In genomic region chr17:47937926-47938600, GRCm38 (mm10) we compare ENCODE assay signal across 17 mouse cellular contexts. TPM values are rescaled to one million over a fixed set of nuclear protein-coding genes. Genes with fewer than 3 reads are reported as not detected.
DNase-seq lines count a peak whose midpoint lies in the region; ATAC-seq lines count a peak whose summit lies in the region.
"Had no signal": no experiment of that assay in that cellular context is flagged by ENCODE, and none has a peak within 500 bp of the region (broad histone marks: within the 10 kb centered on the region; RNA-seq: fewer than 3 reads in every experiment).

No protein-coding gene starts in this region.

- ATAC-seq in forebrain, embryonic 11.5 days (replicated peaks; ENCODE audit: low FRiP score) = no peak
- no peak for ATAC-seq in forebrain, embryonic 15.5 days (replicated peaks)
- ATAC-seq in intestine, embryonic 15.5 days = no peak
- ATAC-seq: forebrain, embryonic 14.5 days had no signal

- 18% methylated on average over 10 of the region's 10 CpGs for WGBS in forebrain, embryonic 11.5 days
- WGBS in forebrain, embryonic 15.5 days = 17% methylated on average over 10 of the region's 10 CpGs
- 65% methylated on average over 10 of the region's 10 CpGs for WGBS in intestine, embryonic 15.5 days

- 0 out of 2 replicates have a peak overlapping the region, but pooled peaks have one; percentile 13 for H3K9ac ChIP-seq in forebrain, embryonic 11.5 days (ENCODE audit: low read length)
- H3K9ac ChIP-seq in forebrain, embryonic 15.5 days (replicated peaks) = no peak overlapping the region
- no peak overlapping the region for H3K9ac ChIP-seq in intestine, embryonic 15.5 days
- H3K9ac ChIP-seq: heart, embryonic 13.5 days; hindbrain, embryonic 15.5 days had no signal

- no peak overlapping the region for H3K4me2 ChIP-seq in forebrain, embryonic 11.5 days (ENCODE audit: low read depth, low read length, severe bottlenecking)
- H3K4me2 ChIP-seq in forebrain, embryonic 15.5 days (replicated peaks) = no peak overlapping the region
- no peak overlapping the region for H3K4me2 ChIP-seq in intestine, embryonic 15.5 days (replicated peaks)
- H3K4me2 ChIP-seq: heart, embryonic 13.5 days; hindbrain, embryonic 15.5 days had no signal

- 0 out of 2 replicates have a peak, but pooled peaks cover 2% of the 10 kb centered on the region for H3K4me1 ChIP-seq in forebrain, embryonic 11.5 days (replicated peaks; ENCODE audit: control insufficient read depth, insufficient read depth, low read length)
- peaks cover 1% of the 10 kb centered on the region; the same call in 1 of the 2 replicates for H3K4me1 ChIP-seq in forebrain, embryonic 15.5 days
- peaks cover 8% of the 10 kb centered on the region; the same call in 1 of the 2 replicates for H3K4me1 ChIP-seq in intestine, embryonic 15.5 days (replicated peaks)
- H3K4me1 ChIP-seq: hindbrain, embryonic 15.5 days had no signal

- DNase-seq in forebrain, embryonic 11.5 days (ENCODE audit: low spot score) = no peak
- DNase-seq in A20 (ENCODE audit: low read depth, low spot score) (peak; percentile 56), ZHBTc4 (ENCODE audit: low read depth, low spot score) (peak; percentile 72)
- DNase-seq in gonadal fat pad, adult 2 months (ENCODE audit: low read depth) = peak; percentile 90
- no peak for DNase-seq in right cerebral cortex, postnatal 25 days
- DNase-seq: adrenal gland, postnatal 25 days; cerebellum, adult 2 months; cerebellum, postnatal 10 days; gastrocnemius, postnatal 36 days; heart, adult 2 months; heart, postnatal 36 days; kidney, adult 11 months had no signal

- H3K27ac ChIP-seq in forebrain, embryonic 11.5 days (ENCODE audit: low read depth, low read length) = no peak overlapping the region
- no peak overlapping the region for H3K27ac ChIP-seq in forebrain, embryonic 15.5 days (replicated peaks)
- H3K27ac ChIP-seq in intestine, embryonic 15.5 days = no peak overlapping the region
- H3K27ac ChIP-seq: heart, adult 2 months; heart, embryonic 13.5 days; hindbrain, embryonic 15.5 days had no signal

- no peaks in the 10 kb centered on the region for H3K36me3 ChIP-seq in forebrain, embryonic 11.5 days (ENCODE audit: control insufficient read depth, insufficient read depth, low read length)
- no peaks in the 10 kb centered on the region for H3K36me3 ChIP-seq in forebrain, embryonic 15.5 days
- H3K36me3 ChIP-seq in intestine, embryonic 15.5 days = no peaks in the 10 kb centered on the region
- H3K36me3 ChIP-seq: heart, embryonic 13.5 days; hindbrain, embryonic 15.5 days had no signal

- no peak overlapping the region for H3K4me3 ChIP-seq in forebrain, embryonic 11.5 days (ENCODE audit: low read depth, low read length)
- no peak overlapping the region for H3K4me3 ChIP-seq in forebrain, embryonic 15.5 days
- H3K4me3 ChIP-seq in intestine, embryonic 15.5 days (replicated peaks) = no peak overlapping the region
- H3K4me3 ChIP-seq: heart, adult 2 months; heart, embryonic 13.5 days; hindbrain, embryonic 15.5 days had no signal

- H3K9me3 ChIP-seq in forebrain, embryonic 11.5 days (ENCODE audit: control insufficient read depth, low read length) = no peaks in the 10 kb centered on the region
- no peaks in the 10 kb centered on the region for H3K9me3 ChIP-seq in forebrain, embryonic 15.5 days
- no peaks in the 10 kb centered on the region for H3K9me3 ChIP-seq in intestine, embryonic 15.5 days
- H3K9me3 ChIP-seq: heart, embryonic 13.5 days; hindbrain, embryonic 15.5 days had no signal

- H3K27me3 ChIP-seq in forebrain, embryonic 11.5 days (ENCODE audit: control insufficient read depth, insufficient read depth, low read length) = no peaks in the 10 kb centered on the region
- H3K27me3 ChIP-seq in forebrain, embryonic 15.5 days = no peaks in the 10 kb centered on the region
- H3K27me3 ChIP-seq in intestine, embryonic 15.5 days (replicated peaks) = no peaks in the 10 kb centered on the region
- H3K27me3 ChIP-seq: heart, embryonic 13.5 days had no signal

RNA-seq across cellular contexts. Expression of gene Foxp4, which starts 13.6 kb away (rescaled TPM):
- 26.1 and 27.8 TPM in 2 replicates for polyA plus RNA-seq in forebrain, embryonic 11.5 days (2014; fragmentation: Nextera tagmentation; extraction: Ambion mirVana)
- polyA plus RNA-seq in forebrain, embryonic 15.5 days (2015; fragmentation: Nextera tagmentation; extraction: Ambion mirVana) = 33.2 and 37.3 TPM in 2 replicates
- polyA plus RNA-seq in gonadal fat pad, adult 2 months (2012; rRNA removed) = 27.9 and 32.3 TPM in 2 replicates
- polyA plus RNA-seq in intestine, embryonic 15.5 days (2015; fragmentation: Nextera tagmentation; extraction: Ambion mirVana) = 22.3 and 24.9 TPM in 2 replicates

Comparison
In these comparisons a context has a peak if more than half of its experiments do, and no peak if none do; other contexts are left out.
1. DNase-seq: peak in A20 (single experiment), ZHBTc4 (single experiment) and gonadal fat pad, adult 2 months (single experiment); none in forebrain, embryonic 11.5 days (single experiment) and right cerebral cortex, postnatal 25 days (single experiment).